Mouse (Mus musculus): ENCODE results near the gene Proz. TPM values are rescaled to one million over a fixed set of nuclear protein-coding genes. Genes with fewer than 3 reads are reported as not detected.

The Proz gene
- 0.02 and 0.07 TPM in 2 replicates for polyA plus RNA-seq (2012)

DNA sequence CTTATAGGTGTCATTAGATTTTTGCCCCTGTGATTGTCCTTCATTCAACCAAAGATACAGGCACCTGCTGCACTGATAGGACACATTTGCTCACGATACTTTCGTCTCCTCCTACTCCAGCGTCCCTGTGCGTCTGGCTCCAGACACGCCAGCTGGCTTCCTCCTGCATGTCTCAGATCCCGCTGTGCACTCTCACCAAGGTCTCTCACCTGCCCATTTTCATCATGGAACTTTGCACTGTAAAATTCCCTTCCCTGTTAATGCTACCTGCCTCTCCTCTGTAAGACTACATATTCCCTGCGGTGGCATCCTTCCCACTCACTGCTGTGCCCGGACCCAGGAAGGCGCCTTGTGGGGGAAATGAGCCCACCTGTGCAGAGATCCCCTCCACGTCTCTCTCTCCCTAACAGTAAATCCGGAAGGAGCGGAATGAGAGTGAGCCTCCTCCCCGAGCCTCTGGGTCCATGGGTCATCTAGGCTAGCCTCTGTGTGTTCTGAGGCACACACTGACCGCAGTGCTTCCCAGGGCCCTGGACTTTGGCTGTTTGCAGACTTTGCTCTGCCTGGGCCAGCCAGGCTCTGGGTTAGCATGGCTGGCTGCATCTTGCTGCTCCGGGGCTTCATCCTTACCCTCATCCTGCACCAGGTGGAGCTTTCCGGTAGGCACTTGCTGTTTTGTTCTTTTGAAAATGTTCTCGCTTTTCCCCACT is at the start of gene Proz:
TSS of gene Proz (plus strand) at position 474 of the 710 bp plus-strand sequence.
- no peaks in the 10 kb centered on the region for H3K9me3 ChIP-seq (ENCODE audit: control insufficient read depth, low read length)
- no peak for TF ChIP-seq GATA1 (IDR thresholded peaks at IDR 0.05; ENCODE audit: low read length)
- TF ChIP-seq TAL1 (IDR thresholded peaks at IDR 0.05; ENCODE audit: low read length) = no peak
- peak within 1 kb of the TSS; percentile 56 for H3K4me3 ChIP-seq (replicated peaks)
- no peaks in the 10 kb centered on the region for H3K27me3 ChIP-seq (ENCODE audit: control insufficient read depth)
- peaks cover 10% of the 10 kb centered on the region for H3K4me1 ChIP-seq (ENCODE audit: control insufficient read depth)
- peaks cover 8% of the 10 kb centered on the region; the same call in 1 of the 2 replicates for H3K36me3 ChIP-seq (ENCODE audit: control insufficient read depth)

GRCm38 (mm10) chr8:13019560-13019959 is 41.2 kb upstream of the Proz start:
- no peaks in the 10 kb centered on the region for H3K9me3 ChIP-seq (ENCODE audit: control insufficient read depth, low read length)
- no peaks in the 10 kb centered on the region for H3K36me3 ChIP-seq (ENCODE audit: control insufficient read depth)

GRCm38 (mm10) chr8:13021830-13022229 is 38.9 kb upstream of the Proz start:
- H3K4me3 ChIP-seq (replicated peaks) = no peak overlapping the region
- TF ChIP-seq GATA1 (IDR thresholded peaks at IDR 0.05; ENCODE audit: low read length) (no peak), TAL1 (IDR thresholded peaks at IDR 0.05; ENCODE audit: low read length) (no peak)
- H3K4me1 ChIP-seq (ENCODE audit: control insufficient read depth) = no peaks in the 10 kb centered on the region
- no peaks in the 10 kb centered on the region for H3K36me3 ChIP-seq (ENCODE audit: control insufficient read depth)
- no peaks in the 10 kb centered on the region for H3K9me3 ChIP-seq (ENCODE audit: control insufficient read depth, low read length)
- no peaks in the 10 kb centered on the region for H3K27me3 ChIP-seq (ENCODE audit: control insufficient read depth)

More at GRCm38 (mm10) chr8:13019560-13019959, 41.2 kb upstream of the Proz start:
- Histone ChIP-seq H3K4me3 (replicated peaks) (no peak overlapping the region), H3K27me3 (ENCODE audit: control insufficient read depth) (no peaks in the 10 kb centered on the region), H3K4me1 (ENCODE audit: control insufficient read depth) (no peaks in the 10 kb centered on the region)
- no peak for TF ChIP-seq GATA1 (IDR thresholded peaks at IDR 0.05; ENCODE audit: low read length)
- TF ChIP-seq TAL1 (IDR thresholded peaks at IDR 0.05; ENCODE audit: low read length) = no peak

GRCm38 (mm10) chr8:13025487-13026224 is 35.1 kb upstream of the Proz start, which contains the start of gene F7:
TSS of gene F7 (plus strand) at chr8:13026034.
- H3K4me1 ChIP-seq (ENCODE audit: control insufficient read depth) = no peaks in the 10 kb centered on the region
- H3K4me3 ChIP-seq (replicated peaks) = no peak within 1 kb of the TSS
- no peaks in the 10 kb centered on the region for H3K9me3 ChIP-seq (ENCODE audit: control insufficient read depth, low read length)
- H3K36me3 ChIP-seq (ENCODE audit: control insufficient read depth) = no peaks in the 10 kb centered on the region
- TF ChIP-seq GATA1 (IDR thresholded peaks at IDR 0.05; ENCODE audit: low read length) (no peak), TAL1 (IDR thresholded peaks at IDR 0.05; ENCODE audit: low read length) (no peak)
- no peaks in the 10 kb centered on the region for H3K27me3 ChIP-seq (ENCODE audit: control insufficient read depth)

GRCm38 (mm10) chr8:13027615-13028014 is 33.1 kb upstream of the Proz start:
- no peak for TF ChIP-seq GATA1 (IDR thresholded peaks at IDR 0.05; ENCODE audit: low read length)
- no peak for TF ChIP-seq TAL1 (IDR thresholded peaks at IDR 0.05; ENCODE audit: low read length)
- H3K27me3 ChIP-seq (ENCODE audit: control insufficient read depth) = no peaks in the 10 kb centered on the region
- no peaks in the 10 kb centered on the region for H3K4me1 ChIP-seq (ENCODE audit: control insufficient read depth)
- no peaks in the 10 kb centered on the region for H3K9me3 ChIP-seq (ENCODE audit: control insufficient read depth, low read length)
- H3K36me3 ChIP-seq (ENCODE audit: control insufficient read depth) = no peaks in the 10 kb centered on the region
- H3K4me3 ChIP-seq (replicated peaks) = no peak overlapping the region

GRCm38 (mm10) chr8:13028482-13028881 is 32.2 kb upstream of the Proz start:
- H3K4me1 ChIP-seq (ENCODE audit: control insufficient read depth) = no peaks in the 10 kb centered on the region

DNA sequence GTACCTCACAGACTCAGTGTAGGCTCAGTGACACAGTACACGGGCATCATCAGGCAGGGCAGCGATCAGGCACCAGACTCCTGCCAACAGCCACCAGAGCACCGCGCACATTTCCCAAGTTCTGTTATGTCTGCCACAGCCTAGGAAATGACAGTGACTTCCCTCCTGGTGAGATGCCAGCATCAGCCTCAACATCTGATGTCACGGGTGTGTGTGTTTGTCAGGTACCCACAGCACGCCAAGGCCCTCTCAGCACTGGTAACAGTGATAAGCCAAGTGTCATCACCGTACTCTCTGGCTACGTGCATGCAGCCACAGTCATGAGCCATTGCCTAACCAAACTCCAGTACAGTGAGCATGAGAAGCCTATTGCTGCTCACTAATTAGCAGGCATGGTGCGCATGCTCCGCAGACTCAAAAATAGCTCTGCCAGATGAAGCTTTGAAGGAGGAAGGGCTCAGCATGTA is 24.3 kb upstream of the Proz start:
- H3K36me3 ChIP-seq (ENCODE audit: control insufficient read depth) = no peaks in the 10 kb centered on the region; the same call in 1 of the 2 replicates
- TF ChIP-seq TAL1 (IDR thresholded peaks at IDR 0.05; ENCODE audit: low read length) (no peak), GATA1 (IDR thresholded peaks at IDR 0.05; ENCODE audit: low read length) (no peak)
- H3K4me3 ChIP-seq (replicated peaks) = no peak overlapping the region
- H3K27me3 ChIP-seq (ENCODE audit: control insufficient read depth) = no peaks in the 10 kb centered on the region
- no peaks in the 10 kb centered on the region for H3K9me3 ChIP-seq (ENCODE audit: control insufficient read depth, low read length)
- H3K4me1 ChIP-seq (ENCODE audit: control insufficient read depth) = no peaks in the 10 kb centered on the region; the same call in 1 of the 2 replicates

More at GRCm38 (mm10) chr8:13028482-13028881, 32.2 kb upstream of the Proz start:
- Histone ChIP-seq H3K4me3 (replicated peaks) (no peak overlapping the region), H3K27me3 (ENCODE audit: control insufficient read depth) (no peaks in the 10 kb centered on the region), H3K9me3 (ENCODE audit: control insufficient read depth, low read length) (no peaks in the 10 kb centered on the region), H3K36me3 (ENCODE audit: control insufficient read depth) (no peaks in the 10 kb centered on the region)
- no peak for TF ChIP-seq TAL1 (IDR thresholded peaks at IDR 0.05; ENCODE audit: low read length)
- no peak for TF ChIP-seq GATA1 (IDR thresholded peaks at IDR 0.05; ENCODE audit: low read length)

DNA sequence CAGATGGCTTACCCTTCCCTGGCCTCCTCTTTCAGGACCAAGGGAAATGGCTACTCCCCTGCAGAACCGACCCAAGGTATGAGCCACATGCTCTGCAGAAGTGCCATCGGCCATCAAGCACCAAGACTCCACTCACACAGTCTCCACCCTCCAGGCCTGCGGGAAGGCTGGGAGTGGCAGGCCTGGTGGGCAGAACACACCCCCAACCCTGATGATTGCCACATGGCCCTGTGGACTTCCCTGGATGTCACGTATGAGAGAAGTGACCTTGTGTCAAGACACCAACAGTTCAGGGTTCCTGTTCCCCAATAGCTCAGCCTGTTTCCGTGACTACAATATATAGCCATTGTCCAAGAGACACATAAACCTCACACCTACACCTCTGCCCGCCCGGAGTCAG is 23.7 kb upstream of the Proz start, which contains the start of gene F10:
TSS of gene F10 (plus strand) at position 294 of the 400 bp plus-strand sequence.
- Histone ChIP-seq H3K36me3 (ENCODE audit: control insufficient read depth) (no peaks in the 10 kb centered on the region; the same call in 1 of the 2 replicates), H3K27me3 (ENCODE audit: control insufficient read depth) (no peaks in the 10 kb centered on the region), H3K4me3 (replicated peaks) (peak within 1 kb of the TSS; percentile 31), H3K4me1 (ENCODE audit: control insufficient read depth) (no peaks in the 10 kb centered on the region; the same call in 1 of the 2 replicates), H3K9me3 (ENCODE audit: control insufficient read depth, low read length) (no peaks in the 10 kb centered on the region)
- TF ChIP-seq TAL1 (IDR thresholded peaks at IDR 0.05; ENCODE audit: low read length) = no peak
- TF ChIP-seq GATA1 (IDR thresholded peaks at IDR 0.05; ENCODE audit: low read length) = no peak

- no peaks in the 10 kb centered on the region; the same call in 1 of the 2 replicates for H3K36me3 ChIP-seq (ENCODE audit: control insufficient read depth)
- TF ChIP-seq GATA1 (IDR thresholded peaks at IDR 0.05; ENCODE audit: low read length) = no peak
- TF ChIP-seq TAL1 (IDR thresholded peaks at IDR 0.05; ENCODE audit: low read length) = no peak
- no peak overlapping the region for H3K4me3 ChIP-seq (replicated peaks)
- no peaks in the 10 kb centered on the region for H3K9me3 ChIP-seq (ENCODE audit: control insufficient read depth, low read length)
- no peaks in the 10 kb centered on the region; the same call in 1 of the 2 replicates for H3K4me1 ChIP-seq (ENCODE audit: control insufficient read depth)
- H3K27me3 ChIP-seq (ENCODE audit: control insufficient read depth) = no peaks in the 10 kb centered on the region
Measured at GRCm38 (mm10) chr8:13037569-13037968, 23.1 kb upstream of the Proz start.
